Mouse (Mus musculus): Measurements from ENCODE around the gene Olfr1315-ps1. TPM values are rescaled to one million over a fixed set of nuclear protein-coding genes. Genes with fewer than 3 reads are reported as not detected.

Olfr1315-ps1 gene
- not detected in 2 replicates for polyA plus RNA-seq (2012; rRNA removed)

GRCm38 (mm10) chr2:112115340-112115739 is at the start of gene Olfr1315-ps1:
TSS of gene Olfr1315-ps1 (minus strand) at chr2:112115440.
- TF ChIP-seq CTCF (IDR thresholded peaks at IDR 0.05; ENCODE audit: control insufficient read depth, insufficient read depth, insufficient replicate concordance, low read depth, low read length) (no peak), POLR2A (IDR thresholded peaks at IDR 0.05; ENCODE audit: control insufficient read depth, low read depth, low read length) (no peak)
- H3K27ac ChIP-seq (ENCODE audit: control insufficient read depth, insufficient read depth, low read depth, low read length) = no peak within 1 kb of the TSS
- no peaks in the 10 kb centered on the region for H3K27me3 ChIP-seq (ENCODE audit: control insufficient read depth, insufficient read depth, low read length)
- no peaks in the 10 kb centered on the region for H3K36me3 ChIP-seq (ENCODE audit: control insufficient read depth, insufficient read depth, low read length)
- H3K4me3 ChIP-seq (ENCODE audit: control insufficient read depth, low read depth, low read length) = no peak within 1 kb of the TSS
- H3K4me1 ChIP-seq (ENCODE audit: control insufficient read depth, insufficient read depth, low read length) = no peaks in the 10 kb centered on the region

GRCm38 (mm10) chr2:112153898-112154297 is 38.7 kb upstream of the Olfr1315-ps1 start, which contains the start of gene Olfr1318:
TSS of gene Olfr1318 (plus strand) at chr2:112154198.
- no peak for TF ChIP-seq CTCF (IDR thresholded peaks at IDR 0.05; ENCODE audit: control insufficient read depth, insufficient read depth, insufficient replicate concordance, low read depth, low read length)
- TF ChIP-seq POLR2A (IDR thresholded peaks at IDR 0.05; ENCODE audit: control insufficient read depth, low read depth, low read length) = no peak
- no peaks in the 10 kb centered on the region for H3K36me3 ChIP-seq (ENCODE audit: control insufficient read depth, insufficient read depth, low read length)
- H3K4me1 ChIP-seq (ENCODE audit: control insufficient read depth, insufficient read depth, low read length) = no peaks in the 10 kb centered on the region
- no peaks in the 10 kb centered on the region for H3K27me3 ChIP-seq (ENCODE audit: control insufficient read depth, insufficient read depth, low read length)
- H3K4me3 ChIP-seq (ENCODE audit: control insufficient read depth, low read depth, low read length) = no peak within 1 kb of the TSS
- no peak within 1 kb of the TSS for H3K27ac ChIP-seq (ENCODE audit: control insufficient read depth, insufficient read depth, low read depth, low read length)

GRCm38 (mm10) chr2:112140029-112140428 is 24.8 kb upstream of the Olfr1315-ps1 start, which contains the start of gene Olfr1317:
TSS of gene Olfr1317 (plus strand) at chr2:112140329.
- TF ChIP-seq CTCF (IDR thresholded peaks at IDR 0.05; ENCODE audit: control insufficient read depth, insufficient read depth, insufficient replicate concordance, low read depth, low read length) = no peak
- TF ChIP-seq POLR2A (IDR thresholded peaks at IDR 0.05; ENCODE audit: control insufficient read depth, low read depth, low read length) = no peak
- H3K27ac ChIP-seq (ENCODE audit: control insufficient read depth, insufficient read depth, low read depth, low read length) = no peak within 1 kb of the TSS
- H3K4me1 ChIP-seq (ENCODE audit: control insufficient read depth, insufficient read depth, low read length) = no peaks in the 10 kb centered on the region
- no peaks in the 10 kb centered on the region for H3K27me3 ChIP-seq (ENCODE audit: control insufficient read depth, insufficient read depth, low read length)
- no peak within 1 kb of the TSS for H3K4me3 ChIP-seq (ENCODE audit: control insufficient read depth, low read depth, low read length)
- H3K36me3 ChIP-seq (ENCODE audit: control insufficient read depth, insufficient read depth, low read length) = no peaks in the 10 kb centered on the region

GRCm38 (mm10) chr2:112134877-112135276 is 19.6 kb upstream of the Olfr1315-ps1 start, which contains the start of gene Olfr1316:
TSS of gene Olfr1316 (minus strand) at chr2:112134977.
- Histone ChIP-seq H3K36me3 (ENCODE audit: control insufficient read depth, insufficient read depth, low read length) (no peaks in the 10 kb centered on the region), H3K27ac (ENCODE audit: control insufficient read depth, insufficient read depth, low read depth, low read length) (no peak within 1 kb of the TSS), H3K4me1 (ENCODE audit: control insufficient read depth, insufficient read depth, low read length) (no peaks in the 10 kb centered on the region), H3K4me3 (ENCODE audit: control insufficient read depth, low read depth, low read length) (no peak within 1 kb of the TSS), H3K27me3 (ENCODE audit: control insufficient read depth, insufficient read depth, low read length) (no peaks in the 10 kb centered on the region)
- TF ChIP-seq CTCF (IDR thresholded peaks at IDR 0.05; ENCODE audit: control insufficient read depth, insufficient read depth, insufficient replicate concordance, low read depth, low read length) (no peak), POLR2A (IDR thresholded peaks at IDR 0.05; ENCODE audit: control insufficient read depth, low read depth, low read length) (no peak)

- Histone ChIP-seq H3K4me3 (ENCODE audit: control insufficient read depth, low read depth, low read length) (no peak within 1 kb of the TSS), H3K4me1 (ENCODE audit: control insufficient read depth, insufficient read depth, low read length) (no peaks in the 10 kb centered on the region), H3K36me3 (ENCODE audit: control insufficient read depth, insufficient read depth, low read length) (no peaks in the 10 kb centered on the region), H3K27ac (ENCODE audit: control insufficient read depth, insufficient read depth, low read depth, low read length) (no peak within 1 kb of the TSS), H3K27me3 (ENCODE audit: control insufficient read depth, insufficient read depth, low read length) (no peaks in the 10 kb centered on the region)
- no peak for TF ChIP-seq CTCF (IDR thresholded peaks at IDR 0.05; ENCODE audit: control insufficient read depth, insufficient read depth, insufficient replicate concordance, low read depth, low read length)
- TF ChIP-seq POLR2A (IDR thresholded peaks at IDR 0.05; ENCODE audit: control insufficient read depth, low read depth, low read length) = no peak
Observed at GRCm38 (mm10) chr2:112096681-112097080, 18.6 kb downstream of the Olfr1315-ps1 start, which contains the start of gene Olfr1314. TSS of gene Olfr1314 (minus strand) at chr2:112096781.

GRCm38 (mm10) chr2:112077743-112078142 is 37.5 kb downstream of the Olfr1315-ps1 start, which contains the start of gene Olfr1313:
TSS of gene Olfr1313 (minus strand) at chr2:112077843.
- Histone ChIP-seq H3K27me3 (ENCODE audit: control insufficient read depth, insufficient read depth, low read length) (no peaks in the 10 kb centered on the region), H3K27ac (ENCODE audit: control insufficient read depth, insufficient read depth, low read depth, low read length) (no peak within 1 kb of the TSS), H3K36me3 (ENCODE audit: control insufficient read depth, insufficient read depth, low read length) (no peaks in the 10 kb centered on the region), H3K4me3 (ENCODE audit: control insufficient read depth, low read depth, low read length) (no peak within 1 kb of the TSS), H3K4me1 (ENCODE audit: control insufficient read depth, insufficient read depth, low read length) (no peaks in the 10 kb centered on the region)
- TF ChIP-seq CTCF (IDR thresholded peaks at IDR 0.05; ENCODE audit: control insufficient read depth, insufficient read depth, insufficient replicate concordance, low read depth, low read length) (no peak), POLR2A (IDR thresholded peaks at IDR 0.05; ENCODE audit: control insufficient read depth, low read depth, low read length) (no peak)

Other genes starting within 250 kb of the Olfr1315-ps1 start
- gene Olfr1305, start 238.3 kb downstream of the Olfr1315-ps1 start, polyA plus RNA-seq (2012; rRNA removed) = not detected in 2 replicates
- not detected in 2 replicates for gene Olfr1306, start 199.2 kb downstream of the Olfr1315-ps1 start, polyA plus RNA-seq (2012; rRNA removed)
- not detected in 2 replicates for gene Olfr1307, start 166.0 kb downstream of the Olfr1315-ps1 start, polyA plus RNA-seq (2012; rRNA removed)
- gene Olfr1308, start 150.5 kb downstream of the Olfr1315-ps1 start, polyA plus RNA-seq (2012; rRNA removed) = not detected in 2 replicates
- not detected in 2 replicates for gene Olfr1309, start 125.2 kb downstream of the Olfr1315-ps1 start, polyA plus RNA-seq (2012; rRNA removed)
- not detected in 2 replicates for gene Olfr1310, start 102.7 kb downstream of the Olfr1315-ps1 start, polyA plus RNA-seq (2012; rRNA removed)
- gene Olfr1311, start 91.0 kb downstream of the Olfr1315-ps1 start, polyA plus RNA-seq (2012; rRNA removed) = not detected in 2 replicates
- gene Olfr1312, start 65.2 kb downstream of the Olfr1315-ps1 start, polyA plus RNA-seq (2012; rRNA removed) = not detected in 2 replicates
- gene Olfr1313, start 37.6 kb downstream of the Olfr1315-ps1 start, polyA plus RNA-seq (2012; rRNA removed) = not detected in 2 replicates
- not detected in 2 replicates for gene Olfr1314, start 18.7 kb downstream of the Olfr1315-ps1 start, polyA plus RNA-seq (2012; rRNA removed)
- not detected in 2 replicates for gene Olfr1316, start 19.5 kb upstream of the Olfr1315-ps1 start, polyA plus RNA-seq (2012; rRNA removed)
- not detected in 2 replicates for gene Olfr1317, start 24.9 kb upstream of the Olfr1315-ps1 start, polyA plus RNA-seq (2012; rRNA removed)
- not detected in 2 replicates for gene Olfr1318, start 38.8 kb upstream of the Olfr1315-ps1 start, polyA plus RNA-seq (2012; rRNA removed)
- 74.6 and 88.6 TPM in 2 replicates for gene Lpcat4, start 124.0 kb upstream of the Olfr1315-ps1 start, polyA plus RNA-seq (2012; rRNA removed)
- 22.6 and 23.7 TPM in 2 replicates for gene Nutm1, start 143.9 kb upstream of the Olfr1315-ps1 start, polyA plus RNA-seq (2012; rRNA removed)
- 108 and 121 TPM in 2 replicates for gene Nop10, start 146.5 kb upstream of the Olfr1315-ps1 start, polyA plus RNA-seq (2012; rRNA removed)
- gene Slc12a6, start 150.4 kb upstream of the Olfr1315-ps1 start, polyA plus RNA-seq (2012; rRNA removed) = 28.8 and 34.1 TPM in 2 replicates
- gene Gm21985, start 150.9 kb upstream of the Olfr1315-ps1 start, polyA plus RNA-seq (2012; rRNA removed) = not detected in 2 replicates

Data from testis, adult 2 months (tissue).